Mouse (Mus musculus) hindbrain, embryonic 12.5 days (tissue): ENCODE data around the gene Clec4e. TPM values are rescaled to one million over a fixed set of nuclear protein-coding genes. Genes with fewer than 3 reads are reported as not detected.
"Not testable (repeated sequence)": the region's sequence is repeated elsewhere in the genome, so short reads cannot be mapped to it uniquely, and the experiment has no call there.

Source experiments
- ATAC-seq: fragments of 200-750 bp; cut with Nextera tagmentation; 2 replicates; pipeline ENCODE4 v1.8.0; 2017; ENCODE audit warnings: moderate TSS enrichment; ENCODE audit not compliant: low FRiP score
- H3K27ac ChIP-seq: fragments of 300-500 bp; sonication (generic); 2 replicates; pipeline ENCODE4 v1.5.1; 2016; ENCODE audit warnings: mild to moderate bottlenecking
- H3K27me3 ChIP-seq: fragments of 300-500 bp; sonication (generic); 2 replicates; pipeline ENCODE4 v1.6.1; 2016; ENCODE audit warnings: mild to moderate bottlenecking
- H3K36me3 ChIP-seq: fragments of 300-500 bp; sonication (generic); 2 replicates; pipeline ENCODE4 v1.6.1; 2016; ENCODE audit warnings: mild to moderate bottlenecking
- H3K4me1 ChIP-seq: fragments of 300-500 bp; sonication (generic); 2 replicates; pipeline ENCODE4 v1.6.1; 2016
- H3K4me2 ChIP-seq: fragments of 300-500 bp; sonication (generic); replicated peaks from 2 replicates; pipeline ENCODE4 v1.6.1; 2016; ENCODE audit warnings: mild to moderate bottlenecking
- H3K4me3 ChIP-seq: fragments of 300-500 bp; sonication (generic); 2 replicates; pipeline ENCODE4 v1.5.1; 2016; ENCODE audit warnings: mild to moderate bottlenecking
- H3K9ac ChIP-seq: fragments of 300-500 bp; sonication (generic); 2 replicates; pipeline ENCODE4 v1.6.1; 2016; ENCODE audit warnings: mild to moderate bottlenecking, moderate library complexity
- H3K9me3 ChIP-seq: fragments of 300-500 bp; sonication (generic); replicated peaks from 2 replicates; pipeline ENCODE4 v1.6.1; 2016; ENCODE audit warnings: mild to moderate bottlenecking
- WGBS: fragments of 180-500 bp; shearing (Covaris S2); methylation state at CpG from one replicate; pipeline ENCODE4 v1.1.7; 2016; 5-methylcytosine and 5-hydroxymethylcytosine counted together
- polyA plus RNA-seq: library from polyadenylated mRNA; unstranded; fragments of >200 nt; fragmentation: Nextera tagmentation; extraction: Ambion mirVana; gene quantifications from 2 replicates; pipeline ENCODE4 v1.2.1, GENCODE M21; 2016

The Clec4e gene
- not detected in 2 replicates for polyA plus RNA-seq

GRCm38 (mm10) chr6:123289753-123290152 lies at the start of gene Clec4e:
Gene Clec4e, minus strand, starts transcription at chr6:123289870.
- no peak within 1 kb of the TSS for H3K9ac ChIP-seq
- no peaks in the 10 kb centered on the region for H3K4me1 ChIP-seq
- no peaks in the 10 kb centered on the region for H3K27me3 ChIP-seq
- H3K4me2 ChIP-seq, result no peak within 1 kb of the TSS
- H3K9me3 ChIP-seq, result no peaks in the 10 kb centered on the region
- H3K4me3 ChIP-seq, result no peak within 1 kb of the TSS
- ATAC-seq, result no peak
- H3K36me3 ChIP-seq, result no peaks in the 10 kb centered on the region
- WGBS, result 84% methylated on average over 4 of the region's 4 CpGs
- no peak within 1 kb of the TSS for H3K27ac ChIP-seq

- 37% methylated on average over 2 of the region's 2 CpGs for WGBS
- Histone ChIP-seq H3K27ac (no peak overlapping the region), H3K4me3 (no peak overlapping the region)
Measured at GRCm38 (mm10) chr6:123332503-123332902, 42.8 kb upstream of the Clec4e start.

DNA sequence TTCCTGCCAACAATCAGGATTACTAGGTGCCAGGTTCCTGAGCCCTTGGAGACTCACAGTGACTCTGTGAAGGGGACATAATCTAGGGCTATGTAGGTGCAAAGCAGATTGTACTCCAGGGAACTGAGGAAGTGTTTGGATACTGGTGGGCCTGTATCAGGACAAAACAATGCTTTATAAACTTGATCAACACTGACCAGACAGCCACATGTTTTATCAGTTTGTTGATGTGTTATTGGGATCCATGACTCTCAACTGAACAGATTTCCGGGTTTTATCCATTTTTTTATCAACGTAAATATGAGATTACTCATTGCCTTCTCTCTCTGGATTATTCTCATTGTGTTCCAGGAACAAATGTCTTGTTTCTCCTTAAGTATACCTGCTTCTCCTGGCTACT lies 18.4 kb upstream of the Clec4e start, which contains the start of gene Vmn2r19:
TSS of gene Vmn2r19 (plus strand) at position 301 of the 400 bp plus-strand sequence.
- no peaks in the 10 kb centered on the region for H3K27me3 ChIP-seq
- no peak for ATAC-seq
- no peaks in the 10 kb centered on the region for H3K9me3 ChIP-seq
- H3K4me2 ChIP-seq, result no peak within 1 kb of the TSS
- H3K4me1 ChIP-seq, result no peaks in the 10 kb centered on the region
- H3K9ac ChIP-seq, result no peak within 1 kb of the TSS
- 94% methylated on average over 2 of the region's 2 CpGs for WGBS
- no peak within 1 kb of the TSS for H3K4me3 ChIP-seq
- no peak within 1 kb of the TSS for H3K27ac ChIP-seq
- H3K36me3 ChIP-seq, result no peaks in the 10 kb centered on the region

More at GRCm38 (mm10) chr6:123332503-123332902, 42.8 kb upstream of the Clec4e start:
- no peaks in the 10 kb centered on the region for H3K36me3 ChIP-seq
- no peak overlapping the region for H3K9ac ChIP-seq
- H3K4me2 ChIP-seq, result no peak overlapping the region
- H3K27me3 ChIP-seq, result no peaks in the 10 kb centered on the region
- H3K4me1 ChIP-seq, result no peaks in the 10 kb centered on the region
- no peak for ATAC-seq
- no peaks in the 10 kb centered on the region for H3K9me3 ChIP-seq

DNA sequence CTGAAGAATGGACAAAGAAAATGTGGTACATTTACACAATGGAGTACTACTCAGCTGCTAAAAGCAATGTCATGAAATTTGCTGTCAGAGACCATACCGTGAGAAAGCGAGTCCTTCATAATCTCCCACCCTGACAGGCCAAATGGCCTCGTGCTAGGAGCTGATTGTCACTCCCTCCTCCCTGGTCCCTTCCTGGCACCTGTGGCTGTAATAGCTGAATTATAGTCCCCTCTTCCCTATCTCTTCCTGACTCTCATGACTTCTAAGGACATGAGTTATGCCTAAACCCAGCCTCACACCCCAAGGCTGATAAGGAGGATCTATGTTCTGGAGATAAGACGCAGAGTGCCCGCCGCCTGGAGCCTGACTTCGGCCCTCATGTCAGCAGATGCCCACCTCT lies 16.6 kb upstream of the Clec4e start:
- not testable (repeated sequence) for H3K9ac ChIP-seq, H3K27me3 ChIP-seq, H3K36me3 ChIP-seq, ATAC-seq, H3K4me1 ChIP-seq, H3K9me3 ChIP-seq, H3K4me3 ChIP-seq, H3K27ac ChIP-seq, H3K4me2 ChIP-seq
- 88% methylated on average over 7 of the region's 7 CpGs for WGBS

DNA sequence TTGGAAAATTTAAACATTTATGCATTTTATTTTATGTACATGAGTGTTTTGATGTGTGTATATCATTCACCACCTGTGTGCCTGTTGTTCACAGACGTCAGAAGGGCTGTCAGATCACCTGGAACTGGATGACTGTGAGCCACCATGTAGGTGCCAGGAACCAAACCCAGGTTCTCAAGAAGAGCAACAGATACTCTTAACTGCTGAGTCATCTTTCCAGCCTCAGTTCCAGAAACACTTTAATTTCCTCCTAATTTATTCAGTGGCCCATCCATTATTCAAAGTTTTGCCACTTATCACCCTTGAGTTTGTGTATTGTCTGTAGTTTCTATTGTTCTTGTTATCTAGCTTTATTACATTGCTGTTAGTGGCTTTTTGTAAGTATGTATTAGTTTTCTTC lies 7.0 kb upstream of the Clec4e start:
- Histone ChIP-seq H3K4me1 (no peaks in the 10 kb centered on the region), H3K27ac (no peak overlapping the region), H3K9ac (no peak overlapping the region), H3K4me2 (no peak overlapping the region), H3K27me3 (no peaks in the 10 kb centered on the region), H3K9me3 (peaks cover 4% of the 10 kb centered on the region; the same call in 1 of the 2 replicates), H3K36me3 (no peaks in the 10 kb centered on the region), H3K4me3 (no peak overlapping the region)
- 65% methylated on average over 1 of the region's 1 CpGs for WGBS
- ATAC-seq, result no peak

- H3K36me3 ChIP-seq, H3K27me3 ChIP-seq, H3K27ac ChIP-seq, H3K9ac ChIP-seq, H3K4me1 ChIP-seq, H3K4me2 ChIP-seq, H3K4me3 ChIP-seq, H3K9me3 ChIP-seq, ATAC-seq: not testable (repeated sequence)
- 92% methylated on average over 11 of the region's 11 CpGs for WGBS
Measured at GRCm38 (mm10) chr6:123293509-123293908, 3.8 kb upstream of the Clec4e start.

GRCm38 (mm10) chr6:123292751-123293400 lies 3.2 kb upstream of the Clec4e start:
- ATAC-seq, result no peak
- no peaks in the 10 kb centered on the region for H3K27me3 ChIP-seq
- 97% methylated on average over 1 of the region's 1 CpGs for WGBS
- H3K4me2 ChIP-seq, result no peak overlapping the region
- H3K27ac ChIP-seq, result no peak overlapping the region
- H3K4me1 ChIP-seq, result no peaks in the 10 kb centered on the region
- no peak overlapping the region for H3K4me3 ChIP-seq
- no peaks in the 10 kb centered on the region for H3K36me3 ChIP-seq
- no peak overlapping the region for H3K9ac ChIP-seq
- H3K9me3 ChIP-seq, result no peaks in the 10 kb centered on the region

- Histone ChIP-seq H3K9me3 (no peaks in the 10 kb centered on the region), H3K4me3 (no peak overlapping the region), H3K27me3 (no peaks in the 10 kb centered on the region), H3K4me1 (no peaks in the 10 kb centered on the region), H3K9ac (no peak overlapping the region), H3K4me2 (no peak overlapping the region), H3K36me3 (no peaks in the 10 kb centered on the region), H3K27ac (no peak overlapping the region)
- no peak for ATAC-seq
- 84% methylated on average over 10 of the region's 10 CpGs for WGBS
Measured at GRCm38 (mm10) chr6:123288931-123289330, 739 bp downstream of the Clec4e start.

- 86% methylated on average over 2 of the region's 2 CpGs for WGBS
- H3K4me1 ChIP-seq, result no peaks in the 10 kb centered on the region
- no peak overlapping the region for H3K9ac ChIP-seq
- H3K27me3 ChIP-seq, result no peaks in the 10 kb centered on the region
- no peak overlapping the region for H3K4me2 ChIP-seq
- H3K9me3 ChIP-seq, result no peaks in the 10 kb centered on the region
- no peak for ATAC-seq
- no peak overlapping the region for H3K4me3 ChIP-seq
- no peaks in the 10 kb centered on the region for H3K36me3 ChIP-seq
- no peak overlapping the region for H3K27ac ChIP-seq
Measured at GRCm38 (mm10) chr6:123286311-123286710, 3.4 kb downstream of the Clec4e start.

GRCm38 (mm10) chr6:123279443-123279842 lies 10.2 kb downstream of the Clec4e start:
- no peak for ATAC-seq
- H3K9ac ChIP-seq, result no peak overlapping the region
- H3K27ac ChIP-seq, result no peak overlapping the region
- no peaks in the 10 kb centered on the region for H3K27me3 ChIP-seq
- no peak overlapping the region for H3K4me2 ChIP-seq
- H3K4me3 ChIP-seq, result no peak overlapping the region
- H3K36me3 ChIP-seq, result no peaks in the 10 kb centered on the region
- H3K4me1 ChIP-seq, result no peaks in the 10 kb centered on the region
- WGBS, result 90% methylated on average over 2 of the region's 2 CpGs
- H3K9me3 ChIP-seq, result no peaks in the 10 kb centered on the region

GRCm38 (mm10) chr6:123266945-123267344 lies 22.7 kb downstream of the Clec4e start:
- H3K9ac ChIP-seq, result no peak overlapping the region
- H3K4me2 ChIP-seq, result no peak overlapping the region
- ATAC-seq, result no peak
- H3K9me3 ChIP-seq, result no peaks in the 10 kb centered on the region
- no peaks in the 10 kb centered on the region for H3K36me3 ChIP-seq
- H3K4me3 ChIP-seq, result no peak overlapping the region
- 88% methylated on average over 5 of the region's 5 CpGs for WGBS
- H3K27me3 ChIP-seq, result no peaks in the 10 kb centered on the region
- no peak overlapping the region for H3K27ac ChIP-seq
- H3K4me1 ChIP-seq, result no peaks in the 10 kb centered on the region

DNA sequence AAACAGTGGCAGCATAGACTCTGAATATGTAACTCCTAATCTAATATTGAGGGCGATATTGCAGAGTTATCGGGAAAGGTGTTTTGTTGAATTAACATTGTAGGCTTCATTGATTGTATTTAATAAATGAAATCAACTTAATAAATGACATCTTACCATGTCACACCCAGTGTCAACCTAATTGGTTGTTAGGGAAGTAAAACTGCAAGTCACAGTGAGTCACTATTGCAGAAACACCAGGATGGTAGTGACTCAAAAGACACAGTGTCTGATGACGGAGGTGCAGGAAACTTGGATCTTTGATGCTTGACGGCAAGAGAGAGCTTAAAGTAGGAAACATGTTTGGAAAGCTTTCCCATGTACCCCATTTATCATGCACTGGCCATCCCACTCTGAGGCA lies 23.9 kb downstream of the Clec4e start:
- Histone ChIP-seq H3K4me1 (no peaks in the 10 kb centered on the region), H3K4me3 (no peak overlapping the region), H3K9me3 (no peaks in the 10 kb centered on the region), H3K36me3 (no peaks in the 10 kb centered on the region), H3K27ac (no peak overlapping the region), H3K9ac (no peak overlapping the region), H3K4me2 (no peak overlapping the region), H3K27me3 (no peaks in the 10 kb centered on the region)
- WGBS, result 92% methylated on average over 4 of the region's 4 CpGs
- no peak for ATAC-seq

DNA sequence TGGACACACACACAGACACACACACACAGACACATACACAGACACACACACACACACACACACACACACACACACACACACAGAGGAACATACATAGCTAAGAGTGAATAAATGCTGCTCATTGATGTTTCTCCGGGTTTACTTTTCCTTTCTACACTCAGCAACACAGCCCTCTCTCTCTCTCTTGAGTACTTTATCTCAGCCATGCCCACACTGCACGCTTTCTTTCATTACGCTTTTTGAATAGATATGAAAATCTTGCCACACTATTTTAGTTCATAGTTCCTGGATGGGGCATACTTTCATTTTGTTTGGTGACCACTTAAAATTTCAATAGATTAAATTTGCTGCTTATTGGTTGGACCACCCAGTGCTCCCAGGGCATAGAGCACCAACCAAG lies 25.5 kb downstream of the Clec4e start:
- ATAC-seq, result no peak

More for the DNA sequence above, 25.5 kb downstream of the Clec4e start:
- 93% methylated on average over 3 of the region's 3 CpGs for WGBS
- Histone ChIP-seq H3K36me3 (no peaks in the 10 kb centered on the region), H3K9me3 (no peaks in the 10 kb centered on the region), H3K27me3 (no peaks in the 10 kb centered on the region), H3K4me2 (no peak overlapping the region), H3K4me3 (no peak overlapping the region), H3K4me1 (no peaks in the 10 kb centered on the region), H3K27ac (no peak overlapping the region), H3K9ac (no peak overlapping the region)
